Mouse (Mus musculus) hindbrain, embryonic 14.5 days (tissue): ENCODE measurements around the gene Tulp3. TPM values are rescaled to one million over a fixed set of nuclear protein-coding genes. Genes with fewer than 3 reads are reported as not detected.

Source experiments
- ATAC-seq: fragments of 200-750 bp; cut with Nextera tagmentation; 2 replicates; pipeline ENCODE4 v1.8.0; 2017; ENCODE audit warnings: moderate number of reproducible peaks, mild to moderate bottlenecking, moderate TSS enrichment, moderate library complexity; ENCODE audit not compliant: low FRiP score
- DNase-seq: peaks from one replicate; pipeline ENCODE4 v3.0.0-alpha.2; 2015; ENCODE audit warnings: low spot score
- H3K27ac ChIP-seq: fragments of 300-500 bp; sonication (generic); 2 replicates; pipeline ENCODE4 v1.5.1; 2014; ENCODE audit warnings: mild to moderate bottlenecking, moderate library complexity
- H3K27me3 ChIP-seq: fragments of 300-500 bp; sonication (generic); 2 replicates; pipeline ENCODE4 v1.6.1; 2014; ENCODE audit warnings: mild to moderate bottlenecking, low read length, mixed read lengths; ENCODE audit not compliant: control insufficient read depth, insufficient read depth
- H3K36me3 ChIP-seq: fragments of 300-500 bp; sonication (generic); replicated peaks from 2 replicates; pipeline ENCODE4 v1.6.1; 2014; ENCODE audit not compliant: control insufficient read depth, insufficient read depth
- H3K4me1 ChIP-seq: fragments of 300-500 bp; sonication (generic); replicated peaks from 2 replicates; pipeline ENCODE4 v1.6.1; 2014; ENCODE audit warnings: antibody characterized with exemption, low read length, mixed read lengths; ENCODE audit not compliant: control insufficient read depth, insufficient read depth
- H3K4me2 ChIP-seq: fragments of 300-500 bp; sonication (generic); replicated peaks from 2 replicates; pipeline ENCODE4 v1.6.1; 2014; ENCODE audit warnings: mild to moderate bottlenecking, moderate library complexity
- H3K4me3 ChIP-seq: fragments of 300-500 bp; sonication (generic); replicated peaks from 2 replicates; pipeline ENCODE4 v1.5.1; 2014; ENCODE audit warnings: mild to moderate bottlenecking, low read length
- H3K9ac ChIP-seq: fragments of 300-500 bp; sonication (generic); 2 replicates; pipeline ENCODE4 v1.6.1; 2014
- H3K9me3 ChIP-seq: fragments of 300-500 bp; sonication (generic); 2 replicates; pipeline ENCODE4 v1.6.1; 2016; ENCODE audit warnings: low read length; ENCODE audit not compliant: control insufficient read depth
- WGBS: fragments of 180-500 bp; shearing (Covaris S2); extraction: QIAGEN DNeasy Blood & Tissue Kit; methylation state at CpG from one replicate; pipeline ENCODE4 v1.1.7; 2014; 5-methylcytosine and 5-hydroxymethylcytosine counted together
- polyA plus RNA-seq: library from polyadenylated mRNA; unstranded; fragments of >200 nt; fragmentation: Nextera tagmentation; extraction: Ambion mirVana; gene quantifications from 2 replicates; pipeline ENCODE4 v1.2.1, GENCODE M21; 2014

Tulp3 gene
- polyA plus RNA-seq, 1 experiment from 2014 or later, result 20.0 TPM

- Histone ChIP-seq H3K4me1 (peaks cover 13% of the 10 kb centered on the region), H3K27ac (peak within 1 kb of the TSS; percentile 90), H3K27me3 (no peaks in the 10 kb centered on the region), H3K36me3 (peaks cover 13% of the 10 kb centered on the region), H3K9ac (peak within 1 kb of the TSS; percentile 91), H3K4me3 (peak within 1 kb of the TSS; percentile 91), H3K4me2 (peak within 1 kb of the TSS; percentile 98), H3K9me3 (no peaks in the 10 kb centered on the region)
- ATAC-seq (peak; percentile 87), DNase-seq (peak; percentile 84)
- under 1% methylated on average over 48 of the region's 76 CpGs for WGBS
Observed at GRCm38 (mm10) chr6:128362381-128363006, 6.8 kb upstream of the Tulp3 start, which contains the start of the genes Rhno1 and Foxm1. TSS of gene Rhno1 (minus strand) at chr6:128362911. TSS of gene Foxm1 (plus strand) at chr6:128362967.

- no peak for ATAC-seq
- peak overlapping the region; percentile 90 for H3K27ac ChIP-seq
- H3K4me2 ChIP-seq, result peak overlapping the region; percentile 98
- peak overlapping the region; percentile 91 for H3K9ac ChIP-seq
- no peaks in the 10 kb centered on the region for H3K9me3 ChIP-seq
- no peaks in the 10 kb centered on the region for H3K27me3 ChIP-seq
- peak overlapping the region; percentile 91 for H3K4me3 ChIP-seq
- 19% methylated on average over 9 of the region's 9 CpGs for WGBS
- no peak for DNase-seq
- peaks cover 13% of the 10 kb centered on the region for H3K4me1 ChIP-seq
- H3K36me3 ChIP-seq, result peaks cover 19% of the 10 kb centered on the region
Observed at GRCm38 (mm10) chr6:128361901-128362300, 6.2 kb upstream of the Tulp3 start.

- 8% methylated on average over 2 of the region's 2 CpGs for WGBS
- DNase-seq, result peak; percentile 76
- ATAC-seq, result no peak
- Histone ChIP-seq H3K4me3 (no peak overlapping the region), H3K4me1 (peaks cover 26% of the 10 kb centered on the region), H3K9me3 (no peaks in the 10 kb centered on the region), H3K9ac (no peak overlapping the region), H3K4me2 (no peak overlapping the region), H3K27ac (no peak overlapping the region), H3K36me3 (peaks cover 22% of the 10 kb centered on the region), H3K27me3 (no peaks in the 10 kb centered on the region)
Observed at GRCm38 (mm10) chr6:128358999-128359398, 3.3 kb upstream of the Tulp3 start.

GRCm38 (mm10) chr6:128355201-128355681 is 410 bp downstream of the Tulp3 start:
- ATAC-seq (peak; percentile 77), DNase-seq (peak; percentile 42)
- Histone ChIP-seq H3K4me2 (peak overlapping the region; percentile 58), H3K36me3 (peaks cover 26% of the 10 kb centered on the region), H3K4me1 (peaks cover 13% of the 10 kb centered on the region), H3K9ac (peak overlapping the region; percentile 74), H3K4me3 (peak overlapping the region; percentile 67), H3K27ac (peak overlapping the region; percentile 85), H3K9me3 (no peaks in the 10 kb centered on the region), H3K27me3 (no peaks in the 10 kb centered on the region)
- under 1% methylated on average over 28 of the region's 28 CpGs for WGBS

GRCm38 (mm10) chr6:128354140-128354539 is 1.5 kb downstream of the Tulp3 start:
- ATAC-seq (no peak), DNase-seq (no peak)
- Histone ChIP-seq H3K27me3 (no peaks in the 10 kb centered on the region), H3K4me2 (peak overlapping the region; percentile 58), H3K9me3 (no peaks in the 10 kb centered on the region), H3K36me3 (peaks cover 27% of the 10 kb centered on the region), H3K4me3 (peak overlapping the region; percentile 67; the same call in 1 of the 2 replicates), H3K9ac (peak overlapping the region; percentile 74; the same call in 1 of the 2 replicates), H3K27ac (no peak overlapping the region), H3K4me1 (peaks cover 13% of the 10 kb centered on the region)
- 37% methylated on average over 3 of the region's 3 CpGs for WGBS

- DNase-seq, result no peak
Observed at GRCm38 (mm10) chr6:128349711-128350110, 5.9 kb downstream of the Tulp3 start.

GRCm38 (mm10) chr6:128346782-128347181 is 8.9 kb downstream of the Tulp3 start:
- Histone ChIP-seq H3K4me1 (no peaks in the 10 kb centered on the region), H3K27ac (no peak overlapping the region), H3K36me3 (peaks cover 19% of the 10 kb centered on the region), H3K9ac (no peak overlapping the region), H3K4me2 (no peak overlapping the region), H3K4me3 (no peak overlapping the region), H3K27me3 (no peaks in the 10 kb centered on the region), H3K9me3 (no peaks in the 10 kb centered on the region)
- no peak for DNase-seq
- WGBS, result 86% methylated on average over 6 of the region's 6 CpGs
- ATAC-seq, result no peak

More at GRCm38 (mm10) chr6:128349711-128350110, 5.9 kb downstream of the Tulp3 start:
- Histone ChIP-seq H3K9ac (no peak overlapping the region), H3K4me1 (peaks cover 8% of the 10 kb centered on the region; the same call in 1 of the 2 replicates), H3K4me3 (no peak overlapping the region), H3K27me3 (no peaks in the 10 kb centered on the region), H3K36me3 (peaks cover 5% of the 10 kb centered on the region), H3K27ac (peak overlapping the region; percentile 51), H3K4me2 (no peak overlapping the region), H3K9me3 (no peaks in the 10 kb centered on the region)
- 35% methylated on average over 7 of the region's 7 CpGs for WGBS
- ATAC-seq, result no peak

GRCm38 (mm10) chr6:128345623-128346022 is 10.0 kb downstream of the Tulp3 start:
- Histone ChIP-seq H3K4me1 (no peaks in the 10 kb centered on the region), H3K9ac (no peak overlapping the region), H3K4me2 (no peak overlapping the region), H3K9me3 (no peaks in the 10 kb centered on the region), H3K27me3 (no peaks in the 10 kb centered on the region), H3K27ac (no peak overlapping the region), H3K36me3 (peaks cover 19% of the 10 kb centered on the region), H3K4me3 (no peak overlapping the region)
- DNase-seq (no peak), ATAC-seq (no peak)
- 89% methylated on average over 10 of the region's 10 CpGs for WGBS

GRCm38 (mm10) chr6:128341956-128342723 is 13.5 kb downstream of the Tulp3 start:
- no peaks in the 10 kb centered on the region for H3K9me3 ChIP-seq
- WGBS, result 96% methylated on average over 11 of the region's 11 CpGs
- H3K4me1 ChIP-seq, result peaks cover 4% of the 10 kb centered on the region; the same call in 1 of the 2 replicates
- no peak overlapping the region for H3K4me3 ChIP-seq
- DNase-seq, result no peak
- H3K27me3 ChIP-seq, result no peaks in the 10 kb centered on the region
- no peak overlapping the region for H3K9ac ChIP-seq
- H3K27ac ChIP-seq, result no peak overlapping the region
- no peak for ATAC-seq
- no peak overlapping the region for H3K4me2 ChIP-seq
- peaks cover 17% of the 10 kb centered on the region; the same call in 1 of the 2 replicates for H3K36me3 ChIP-seq
